Mouse (Mus musculus) intestine, embryonic 14.5 days (tissue): ENCODE measurements at regions not wholly inside any gene's neighbourhood (a gene's known extent, or its start where the extent isn't known, plus 50 kb on each side); places are given as distances from the start of the nearest gene placed in this dataset.
A peak's percentile ranks its signal among the peaks of the same experiment; 100 is the strongest.

Experiments used
- ATAC-seq: fragments of 200-750 bp; cut with Nextera tagmentation; replicated peaks from 2 replicates; pipeline ENCODE4 v1.8.0; 2017; ENCODE audit warnings: low read depth, moderate number of reproducible peaks, moderate TSS enrichment, moderate library complexity; ENCODE audit not compliant: low FRiP score, low TSS enrichment
- DNase-seq: peaks from one replicate; pipeline ENCODE4 v3.0.0-alpha.2; 2018; ENCODE audit warnings: low spot score
- H3K27ac ChIP-seq: fragments of 300-500 bp; sonication (generic); 2 replicates; pipeline ENCODE4 v1.5.1; 2014; ENCODE audit warnings: low read depth, mild to moderate bottlenecking, control low read depth
- H3K27me3 ChIP-seq: fragments of 300-500 bp; sonication (generic); replicated peaks from 2 replicates; pipeline ENCODE4 v1.6.1; 2014; ENCODE audit warnings: low read length, control low read depth; ENCODE audit not compliant: control insufficient read depth, insufficient read depth
- H3K36me3 ChIP-seq: fragments of 300-500 bp; sonication (generic); 2 replicates; pipeline ENCODE4 v1.6.1; 2014; ENCODE audit warnings: low read length, control low read depth; ENCODE audit not compliant: control insufficient read depth, insufficient read depth
- H3K4me1 ChIP-seq: fragments of 300-500 bp; sonication (generic); replicated peaks from 2 replicates; pipeline ENCODE4 v1.6.1; 2014; ENCODE audit warnings: low read length, control low read depth, mixed read lengths; ENCODE audit not compliant: control insufficient read depth, insufficient read depth
- H3K4me2 ChIP-seq: fragments of 300-500 bp; sonication (generic); 2 replicates; pipeline ENCODE4 v1.6.1; 2014; ENCODE audit warnings: low read length
- H3K4me3 ChIP-seq: fragments of 300-500 bp; sonication (generic); 2 replicates; pipeline ENCODE4 v1.5.1; 2014; ENCODE audit warnings: low read depth, low read length, control low read depth, mixed read lengths
- H3K9ac ChIP-seq: fragments of 300-500 bp; sonication (generic); 2 replicates; pipeline ENCODE4 v1.6.1; 2014; ENCODE audit warnings: mild to moderate bottlenecking, low read length
- H3K9me3 ChIP-seq: fragments of 300-500 bp; sonication (generic); 2 replicates; pipeline ENCODE4 v1.6.1; 2016; ENCODE audit warnings: low read length, control low read depth; ENCODE audit not compliant: control insufficient read depth
- WGBS: fragments of 180-500 bp; shearing (Covaris S2); extraction: QIAGEN DNeasy Blood & Tissue Kit; methylation state at CpG from one replicate; pipeline ENCODE4 v1.1.7; 2014; 5-methylcytosine and 5-hydroxymethylcytosine counted together

GRCm38 (mm10) chr14:45964043-45964442 lies 306.1 kb upstream of the Ddhd1 start:
- ATAC-seq = no peak
- 78% methylated on average over 7 of the region's 7 CpGs for WGBS
- DNase-seq = no peak

GRCm38 (mm10) chr14:45983206-45983857 lies 325.4 kb upstream of the Ddhd1 start:
- no peak for DNase-seq
- peaks cover 16% of the 10 kb centered on the region for H3K4me1 ChIP-seq
- H3K27ac ChIP-seq = no peak overlapping the region
- no peaks in the 10 kb centered on the region for H3K36me3 ChIP-seq
- no peak for ATAC-seq
- 67% methylated on average over 7 of the region's 7 CpGs for WGBS
- H3K9ac ChIP-seq = no peak overlapping the region
- H3K27me3 ChIP-seq = no peaks in the 10 kb centered on the region
- no peaks in the 10 kb centered on the region for H3K9me3 ChIP-seq
- no peak overlapping the region for H3K4me2 ChIP-seq
- no peak overlapping the region for H3K4me3 ChIP-seq

More at GRCm38 (mm10) chr14:45964043-45964442, 306.1 kb upstream of the Ddhd1 start:
- Histone ChIP-seq H3K9ac (no peak overlapping the region), H3K9me3 (no peaks in the 10 kb centered on the region), H3K27me3 (no peaks in the 10 kb centered on the region), H3K36me3 (no peaks in the 10 kb centered on the region), H3K4me2 (no peak overlapping the region), H3K27ac (no peak overlapping the region), H3K4me1 (no peaks in the 10 kb centered on the region), H3K4me3 (no peak overlapping the region)

GRCm38 (mm10) chr14:45984135-45984892 lies 326.4 kb upstream of the Ddhd1 start:
- Histone ChIP-seq H3K9me3 (no peaks in the 10 kb centered on the region), H3K27me3 (no peaks in the 10 kb centered on the region), H3K4me1 (peaks cover 16% of the 10 kb centered on the region), H3K4me2 (peak overlapping the region; percentile 29), H3K9ac (no peak overlapping the region), H3K4me3 (no peak overlapping the region), H3K27ac (peak overlapping the region; percentile 47; the same call in 1 of the 2 replicates), H3K36me3 (no peaks in the 10 kb centered on the region)
- no peak for DNase-seq
- 57% methylated on average over 20 of the region's 20 CpGs for WGBS
- ATAC-seq = no peak

GRCm38 (mm10) chr14:45992041-45992869 lies 334.3 kb upstream of the Ddhd1 start:
- H3K4me3 ChIP-seq = no peak overlapping the region
- H3K27me3 ChIP-seq = no peaks in the 10 kb centered on the region
- peaks cover 21% of the 10 kb centered on the region for H3K4me1 ChIP-seq
- H3K9ac ChIP-seq = no peak overlapping the region
- H3K9me3 ChIP-seq = no peaks in the 10 kb centered on the region
- H3K27ac ChIP-seq = peak overlapping the region; percentile 48
- DNase-seq = peak; percentile 68
- no peaks in the 10 kb centered on the region for H3K36me3 ChIP-seq
- H3K4me2 ChIP-seq = no peak overlapping the region
- 0 out of 2 replicates have a peak, but pooled peaks have one; percentile 5 for ATAC-seq
- WGBS = 22% methylated on average over 17 of the region's 17 CpGs

- ATAC-seq = no peak
- Histone ChIP-seq H3K4me3 (no peak overlapping the region), H3K36me3 (no peaks in the 10 kb centered on the region), H3K4me2 (no peak overlapping the region), H3K9me3 (no peaks in the 10 kb centered on the region), H3K9ac (no peak overlapping the region), H3K27me3 (no peaks in the 10 kb centered on the region), H3K4me1 (peaks cover 21% of the 10 kb centered on the region), H3K27ac (peak overlapping the region; percentile 9; the same call in 1 of the 2 replicates)
- 31% methylated on average over 4 of the region's 4 CpGs for WGBS
- no peak for DNase-seq
Observed at GRCm38 (mm10) chr14:45992870-45993135, 334.9 kb upstream of the Ddhd1 start.

GRCm38 (mm10) chr14:45993669-45994068 lies 335.7 kb upstream of the Ddhd1 start:
- WGBS = 4% methylated on average over 3 of the region's 3 CpGs
- peak overlapping the region; percentile 2; the same call in 1 of the 2 replicates for H3K27ac ChIP-seq
- H3K27me3 ChIP-seq = no peaks in the 10 kb centered on the region
- no peak overlapping the region for H3K4me3 ChIP-seq
- H3K9me3 ChIP-seq = no peaks in the 10 kb centered on the region
- DNase-seq = peak; percentile 80
- no peak overlapping the region for H3K9ac ChIP-seq
- no peak overlapping the region for H3K4me2 ChIP-seq
- ATAC-seq = no peak; the same call in 1 of the 2 replicates
- no peaks in the 10 kb centered on the region for H3K36me3 ChIP-seq
- H3K4me1 ChIP-seq = peaks cover 21% of the 10 kb centered on the region

- Histone ChIP-seq H3K4me3 (no peak overlapping the region), H3K9me3 (no peaks in the 10 kb centered on the region), H3K4me1 (peaks cover 18% of the 10 kb centered on the region), H3K36me3 (no peaks in the 10 kb centered on the region), H3K4me2 (no peak overlapping the region), H3K27me3 (no peaks in the 10 kb centered on the region), H3K27ac (no peak overlapping the region), H3K9ac (no peak overlapping the region)
- WGBS = 47% methylated on average over 5 of the region's 5 CpGs
- DNase-seq = no peak
- ATAC-seq = peak; percentile 69
Observed at GRCm38 (mm10) chr14:45996760-45997159, 338.8 kb upstream of the Ddhd1 start.

GRCm38 (mm10) chr14:46004078-46004477 lies 346.1 kb upstream of the Ddhd1 start:
- DNase-seq (no peak), ATAC-seq (no peak)
- H3K4me3 ChIP-seq = no peak overlapping the region
- H3K9me3 ChIP-seq = no peaks in the 10 kb centered on the region
- H3K4me1 ChIP-seq = no peaks in the 10 kb centered on the region
- no peaks in the 10 kb centered on the region for H3K36me3 ChIP-seq
- 77% methylated on average over 6 of the region's 6 CpGs for WGBS
- no peak overlapping the region for H3K27ac ChIP-seq
- no peaks in the 10 kb centered on the region for H3K27me3 ChIP-seq
- H3K4me2 ChIP-seq = no peak overlapping the region
- H3K9ac ChIP-seq = no peak overlapping the region
